Mouse (Mus musculus): ENCODE data around the gene Ilf2. TPM values are rescaled to one million over a fixed set of nuclear protein-coding genes. Genes with fewer than 3 reads are reported as not detected.

Gene Ilf2
- total RNA-seq, 2 experiments from 2014 or later, result 23.8 to 25.4 TPM

Other genes with a start within 250 kb of the Ilf2 start
- 10 to 100 TPM; 58.9 to 63.8 TPM for gene Jtb, start 244.5 kb upstream of the Ilf2 start, total RNA-seq (2021)
- under 1 TPM in 1 of 2 experiments, not detected in 1; 0.26 TPM for gene Creb3l4, start 232.6 kb upstream of the Ilf2 start, total RNA-seq (2021)
- gene Slc39a1, start 228.0 kb upstream of the Ilf2 start, total RNA-seq (2021), result 10 to 100 TPM; 47.5 to 48.3 TPM
- gene Crtc2, start 222.0 kb upstream of the Ilf2 start, total RNA-seq (2021), result 10 to 100 TPM; 12.3 to 14.0 TPM
- 10 to 100 TPM; 78.4 to 81.8 TPM for gene Dennd4b, start 210.9 kb upstream of the Ilf2 start, total RNA-seq (2021)
- gene Gatad2b, start 182.9 kb upstream of the Ilf2 start, total RNA-seq (2021), result 10 to 100 TPM; 36.1 to 50.1 TPM
- under 1 TPM; 0.59 to 0.91 TPM for gene Slc27a3, start 86.2 kb upstream of the Ilf2 start, total RNA-seq (2021)
- gene Ints3, start 42.5 kb upstream of the Ilf2 start, total RNA-seq (2021), result 10 to 100 TPM; 14.3 to 15.0 TPM
- gene Npr1, start 10.3 kb upstream of the Ilf2 start, total RNA-seq (2021), result 1 to 10 TPM; 5.7 to 6.1 TPM
- gene Snapin, start 14.9 kb downstream of the Ilf2 start, total RNA-seq (2021), result 10 to 100 TPM; 58.8 to 68.7 TPM
- 10 to 100 TPM; 84.4 to 90.1 TPM for gene Chtop, start 33.4 kb downstream of the Ilf2 start, total RNA-seq (2021)
- 100 to 1,000 TPM; 120 to 124 TPM for gene S100a1, start 38.3 kb downstream of the Ilf2 start, total RNA-seq (2021)
- 1 to 10 TPM; 9.2 to 9.6 TPM for gene S100a13, start 38.3 kb downstream of the Ilf2 start, total RNA-seq (2021)
- gene S100a14, start 50.7 kb downstream of the Ilf2 start, total RNA-seq (2021), result under 1 TPM in 1 of 2 experiments, not detected in 1; 0.30 TPM
- 10 to 100 TPM; 58.6 to 63.8 TPM for gene S100a16, start 61.1 kb downstream of the Ilf2 start, total RNA-seq (2021)
- gene S100a3, start 84.5 kb downstream of the Ilf2 start, total RNA-seq (2021), result not detected
- gene S100a2, start 114.1 kb downstream of the Ilf2 start, total RNA-seq (2021), result not detected
- not detected for gene Gm42674, start 125.8 kb downstream of the Ilf2 start, total RNA-seq (2021)
- gene S100a4, start 127.6 kb downstream of the Ilf2 start, total RNA-seq (2021), result 10 to 100 TPM; 16.4 to 16.5 TPM
- under 1 TPM in 1 of 2 experiments, not detected in 1; 0.72 TPM for gene S100a5, start 132.4 kb downstream of the Ilf2 start, total RNA-seq (2021)
- 10 to 100 TPM; 61.9 to 77.2 TPM for gene S100a6, start 136.8 kb downstream of the Ilf2 start, total RNA-seq (2021)
- under 1 TPM in 1 of 2 experiments, not detected in 1; 0.28 TPM for gene S100a7a, start 177.9 kb downstream of the Ilf2 start, total RNA-seq (2021)
- gene S100a8, start 192.9 kb downstream of the Ilf2 start, total RNA-seq (2021), result not detected
- not detected for gene S100a9, start 219.6 kb downstream of the Ilf2 start, total RNA-seq (2021)

Data from gastrocnemius, postnatal 36 days (tissue).